Mouse (Mus musculus): ENCODE data around the gene Wrap53. TPM values are rescaled to one million over a fixed set of nuclear protein-coding genes. Genes with fewer than 3 reads are reported as not detected.

The Wrap53 gene
- total RNA-seq, 2 experiments from 2014 or later, result 8.0 to 11.3 TPM

GRCm38 (mm10) chr11:69576307-69576706, 3.7 kb downstream of the Wrap53 start:
- ATAC-seq (replicated peaks; ENCODE audit: poor library complexity, severe bottlenecking), result no peak

- ATAC-seq (replicated peaks; ENCODE audit: poor library complexity, severe bottlenecking), result no peak
Observed at GRCm38 (mm10) chr11:69575220-69575619, 4.8 kb downstream of the Wrap53 start.

GRCm38 (mm10) chr11:69565131-69565530, 14.9 kb downstream of the Wrap53 start:
- ATAC-seq (replicated peaks; ENCODE audit: poor library complexity, severe bottlenecking), result no peak

- ATAC-seq (replicated peaks; ENCODE audit: poor library complexity, severe bottlenecking), result no peak
Observed at GRCm38 (mm10) chr11:69564391-69564790, 15.7 kb downstream of the Wrap53 start.

GRCm38 (mm10) chr11:69563373-69563772, 16.7 kb downstream of the Wrap53 start:
- ATAC-seq (replicated peaks; ENCODE audit: poor library complexity, severe bottlenecking), result no peak

GRCm38 (mm10) chr11:69560896-69561854, 18.9 kb downstream of the Wrap53 start:
- ATAC-seq (replicated peaks; ENCODE audit: poor library complexity, severe bottlenecking), result no peak

GRCm38 (mm10) chr11:69559851-69560765, 19.9 kb downstream of the Wrap53 start, which contains the start of gene Efnb3:
Gene Efnb3 (minus strand): TSS chr11:69560205.
- no peak for ATAC-seq (replicated peaks; ENCODE audit: poor library complexity, severe bottlenecking)

- ATAC-seq (replicated peaks; ENCODE audit: poor library complexity, severe bottlenecking), result no peak
Observed at GRCm38 (mm10) chr11:69559183-69559582, 20.9 kb downstream of the Wrap53 start.

- no peak for ATAC-seq (replicated peaks; ENCODE audit: poor library complexity, severe bottlenecking)
Observed at GRCm38 (mm10) chr11:69558756-69559155, 21.3 kb downstream of the Wrap53 start.

GRCm38 (mm10) chr11:69557381-69557958, 22.6 kb downstream of the Wrap53 start:
- ATAC-seq (replicated peaks; ENCODE audit: poor library complexity, severe bottlenecking), result no peak

GRCm38 (mm10) chr11:69554539-69555140, 25.4 kb downstream of the Wrap53 start:
- peak; percentile 36 for ATAC-seq (replicated peaks; ENCODE audit: poor library complexity, severe bottlenecking)

GRCm38 (mm10) chr11:69553341-69553721, 26.7 kb downstream of the Wrap53 start:
- no peak for ATAC-seq (replicated peaks; ENCODE audit: poor library complexity, severe bottlenecking)

GRCm38 (mm10) chr11:69552622-69553340, 27.3 kb downstream of the Wrap53 start:
- ATAC-seq (replicated peaks; ENCODE audit: poor library complexity, severe bottlenecking), result no peak

- ATAC-seq (replicated peaks; ENCODE audit: poor library complexity, severe bottlenecking), result no peak
Observed at GRCm38 (mm10) chr11:69551310-69551709, 28.7 kb downstream of the Wrap53 start.

GRCm38 (mm10) chr11:69549060-69549656, 30.9 kb downstream of the Wrap53 start, which contains the start of gene Dnah2:
Gene Dnah2 (minus strand): TSS chr11:69549110.
- ATAC-seq (replicated peaks; ENCODE audit: poor library complexity, severe bottlenecking), result no peak

- no peak for ATAC-seq (replicated peaks; ENCODE audit: poor library complexity, severe bottlenecking)
Observed at GRCm38 (mm10) chr11:69547071-69547470, 33.0 kb downstream of the Wrap53 start.

- ATAC-seq (replicated peaks; ENCODE audit: poor library complexity, severe bottlenecking), result peak; percentile 66
Observed at GRCm38 (mm10) chr11:69546423-69547053, 33.5 kb downstream of the Wrap53 start.

GRCm38 (mm10) chr11:69545957-69546356, 34.1 kb downstream of the Wrap53 start:
- ATAC-seq (replicated peaks; ENCODE audit: poor library complexity, severe bottlenecking), result peak; percentile 24; the same call in 1 of the 2 replicates
